Mouse (Mus musculus): ENCODE data around the gene Galnt10.

GRCm38 (mm10) chr11:57786616-57787418, 141.6 kb downstream of the Galnt10 start:
- no peak for TF ChIP-seq TAL1 (IDR thresholded peaks at IDR 0.05; ENCODE audit: low read length)
- TF ChIP-seq GATA1 (IDR thresholded peaks at IDR 0.05; ENCODE audit: low read length) = no peak

Measured in erythroblast, embryonic 14.5 days (primary cell).